Mouse (Mus musculus) cerebral cortex, adult 2 months (tissue): ENCODE results near the gene Phykpl.

Experiments used
- WGBS: fragments of 180-500 bp; shearing (Covaris S2); methylation state at CpG from one replicate; pipeline ENCODE4 v1.1.7; 2018; 5-methylcytosine and 5-hydroxymethylcytosine counted together

The Phykpl gene

GRCm38 (mm10) chr11:51584431-51585248 lies at the start of gene Phykpl:
Gene Phykpl (plus strand): TSS chr11:51584757.
- under 1% methylated on average over 59 of the region's 59 CpGs for WGBS

GRCm38 (mm10) chr11:51538388-51538787 lies 46.2 kb upstream of the Phykpl start:
- 69% methylated on average over 7 of the region's 7 CpGs for WGBS

- WGBS, result 54% methylated on average over 13 of the region's 13 CpGs
Observed at GRCm38 (mm10) chr11:51538919-51539758, 45.4 kb upstream of the Phykpl start.

- 13% methylated on average over 10 of the region's 10 CpGs for WGBS
Observed at GRCm38 (mm10) chr11:51539759-51540282, 44.7 kb upstream of the Phykpl start.

GRCm38 (mm10) chr11:51542424-51542823 lies 42.1 kb upstream of the Phykpl start:
- 84% methylated on average over 9 of the region's 9 CpGs for WGBS

- WGBS, result 72% methylated on average over 7 of the region's 7 CpGs
Observed at GRCm38 (mm10) chr11:51543487-51544050, 41.0 kb upstream of the Phykpl start.

- 84% methylated on average over 2 of the region's 2 CpGs for WGBS
Observed at GRCm38 (mm10) chr11:51544413-51544812, 40.1 kb upstream of the Phykpl start.

GRCm38 (mm10) chr11:51545811-51546210 lies 38.7 kb upstream of the Phykpl start:
- WGBS, result 81% methylated on average over 4 of the region's 4 CpGs

GRCm38 (mm10) chr11:51551253-51551652 lies 33.3 kb upstream of the Phykpl start:
- WGBS, result 68% methylated on average over 5 of the region's 5 CpGs

- 62% methylated on average over 3 of the region's 3 CpGs for WGBS
Observed at GRCm38 (mm10) chr11:51552091-51552490, 32.5 kb upstream of the Phykpl start.

GRCm38 (mm10) chr11:51554590-51554989 lies 30.0 kb upstream of the Phykpl start:
- 76% methylated on average over 10 of the region's 10 CpGs for WGBS

- 82% methylated on average over 2 of the region's 2 CpGs for WGBS
Observed at GRCm38 (mm10) chr11:51555066-51555465, 29.5 kb upstream of the Phykpl start.

GRCm38 (mm10) chr11:51563276-51563675 lies 21.3 kb upstream of the Phykpl start:
- WGBS, result 93% methylated on average over 1 of the region's 1 CpGs

- 40% methylated on average over 3 of the region's 3 CpGs for WGBS
Observed at GRCm38 (mm10) chr11:51565062-51565461, 19.5 kb upstream of the Phykpl start.

GRCm38 (mm10) chr11:51565951-51566350 lies 18.6 kb upstream of the Phykpl start:
- 93% methylated on average over 6 of the region's 6 CpGs for WGBS

GRCm38 (mm10) chr11:51568801-51569200 lies 15.8 kb upstream of the Phykpl start:
- 90% methylated on average over 4 of the region's 4 CpGs for WGBS

GRCm38 (mm10) chr11:51576454-51576853 lies 8.1 kb upstream of the Phykpl start:
- WGBS, result 48% methylated on average over 4 of the region's 4 CpGs

GRCm38 (mm10) chr11:51577587-51577986 lies 7.0 kb upstream of the Phykpl start:
- 88% methylated on average over 7 of the region's 7 CpGs for WGBS

- WGBS, result 74% methylated on average over 4 of the region's 4 CpGs
Observed at GRCm38 (mm10) chr11:51579024-51579423, 5.5 kb upstream of the Phykpl start.

GRCm38 (mm10) chr11:51582713-51583112 lies 1.8 kb upstream of the Phykpl start:
- 37% methylated on average over 8 of the region's 8 CpGs for WGBS

GRCm38 (mm10) chr11:51584057-51584430 lies 513 bp upstream of the Phykpl start:
- 5% methylated on average over 9 of the region's 9 CpGs for WGBS

- WGBS, result 62% methylated on average over 8 of the region's 8 CpGs
Observed at GRCm38 (mm10) chr11:51585608-51586252, 1.2 kb downstream of the Phykpl start.
